Mouse (Mus musculus): ENCODE measurements around the gene Ticam1. TPM values are rescaled to one million over a fixed set of nuclear protein-coding genes. Genes with fewer than 3 reads are reported as not detected.

Gene Ticam1
- polyA plus RNA-seq, 1 experiment from 2014 or later, result 1.3 TPM

GRCm38 (mm10) chr17:56292531-56293222 is 16.1 kb upstream of the Ticam1 start, which contains the start of gene Plin3:
Gene Plin3, minus strand, starts transcription at chr17:56292873.
- no peak within 1 kb of the TSS for H3K27ac ChIP-seq (ENCODE audit: low read length)
- no peak for ATAC-seq
- peaks cover 18% of the 10 kb centered on the region for H3K4me1 ChIP-seq (ENCODE audit: control insufficient read depth, insufficient read depth, low read length)
- WGBS, result 91% methylated on average over 4 of the region's 4 CpGs
- no peaks in the 10 kb centered on the region for H3K9me3 ChIP-seq (replicated peaks; ENCODE audit: control insufficient read depth, low read length, poor library complexity, severe bottlenecking)
- no peak within 1 kb of the TSS for H3K4me3 ChIP-seq (ENCODE audit: low read depth, low read length)
- H3K27me3 ChIP-seq (ENCODE audit: control insufficient read depth, insufficient read depth, low read depth, low read length), result no peaks in the 10 kb centered on the region
- no peak within 1 kb of the TSS for H3K4me2 ChIP-seq (ENCODE audit: low read length)
- no peaks in the 10 kb centered on the region for H3K36me3 ChIP-seq (ENCODE audit: control insufficient read depth, insufficient read depth, low read length)
- H3K9ac ChIP-seq (ENCODE audit: low read depth, low read length), result no peak within 1 kb of the TSS

GRCm38 (mm10) chr17:56291826-56292475 is 15.4 kb upstream of the Ticam1 start:
- Histone ChIP-seq H3K4me2 (ENCODE audit: low read length) (no peak overlapping the region), H3K9me3 (replicated peaks; ENCODE audit: control insufficient read depth, low read length, poor library complexity, severe bottlenecking) (no peaks in the 10 kb centered on the region), H3K4me1 (ENCODE audit: control insufficient read depth, insufficient read depth, low read length) (peaks cover 18% of the 10 kb centered on the region), H3K27ac (ENCODE audit: low read length) (no peak overlapping the region), H3K4me3 (ENCODE audit: low read depth, low read length) (no peak overlapping the region), H3K9ac (ENCODE audit: low read depth, low read length) (no peak overlapping the region), H3K27me3 (ENCODE audit: control insufficient read depth, insufficient read depth, low read depth, low read length) (no peaks in the 10 kb centered on the region), H3K36me3 (ENCODE audit: control insufficient read depth, insufficient read depth, low read length) (no peaks in the 10 kb centered on the region)
- WGBS, result 52% methylated on average over 7 of the region's 7 CpGs
- no peak for ATAC-seq

- no peaks in the 10 kb centered on the region for H3K36me3 ChIP-seq (ENCODE audit: control insufficient read depth, insufficient read depth, low read length)
- WGBS, result 1% methylated on average over 16 of the region's 16 CpGs
- no peaks in the 10 kb centered on the region for H3K9me3 ChIP-seq (replicated peaks; ENCODE audit: control insufficient read depth, low read length, poor library complexity, severe bottlenecking)
- peak; percentile 79 for ATAC-seq
- peak overlapping the region; percentile 14; the same call in 1 of the 2 replicates for H3K27ac ChIP-seq (ENCODE audit: low read length)
- H3K4me3 ChIP-seq (ENCODE audit: low read depth, low read length), result peak overlapping the region; percentile 20; the same call in 1 of the 2 replicates
- H3K4me2 ChIP-seq (ENCODE audit: low read length), result peak overlapping the region; percentile 45
- peaks cover 18% of the 10 kb centered on the region for H3K4me1 ChIP-seq (ENCODE audit: control insufficient read depth, insufficient read depth, low read length)
- H3K9ac ChIP-seq (ENCODE audit: low read depth, low read length), result peak overlapping the region; percentile 56; the same call in 1 of the 2 replicates
- no peaks in the 10 kb centered on the region for H3K27me3 ChIP-seq (ENCODE audit: control insufficient read depth, insufficient read depth, low read depth, low read length)
Measured at GRCm38 (mm10) chr17:56291171-56291511, 14.6 kb upstream of the Ticam1 start.

- peak overlapping the region; percentile 22 for H3K4me3 ChIP-seq (ENCODE audit: low read depth, low read length)
Measured at GRCm38 (mm10) chr17:56290388-56291170, 14.0 kb upstream of the Ticam1 start.

GRCm38 (mm10) chr17:56289371-56290331 is 13.1 kb upstream of the Ticam1 start:
- no peaks in the 10 kb centered on the region for H3K9me3 ChIP-seq (replicated peaks; ENCODE audit: control insufficient read depth, low read length, poor library complexity, severe bottlenecking)
- H3K36me3 ChIP-seq (ENCODE audit: control insufficient read depth, insufficient read depth, low read length), result no peaks in the 10 kb centered on the region
- peak overlapping the region; percentile 26 for H3K9ac ChIP-seq (ENCODE audit: low read depth, low read length)
- peak overlapping the region; percentile 5 for H3K27ac ChIP-seq (ENCODE audit: low read length)
- H3K27me3 ChIP-seq (ENCODE audit: control insufficient read depth, insufficient read depth, low read depth, low read length), result no peaks in the 10 kb centered on the region
- peak overlapping the region; percentile 22 for H3K4me3 ChIP-seq (ENCODE audit: low read depth, low read length)
- ATAC-seq, result no peak
- peak overlapping the region; percentile 45 for H3K4me2 ChIP-seq (ENCODE audit: low read length)
- H3K4me1 ChIP-seq (ENCODE audit: control insufficient read depth, insufficient read depth, low read length), result peaks cover 18% of the 10 kb centered on the region
- WGBS, result 5% methylated on average over 23 of the region's 23 CpGs

More at GRCm38 (mm10) chr17:56290388-56291170, 14.0 kb upstream of the Ticam1 start:
- H3K27me3 ChIP-seq (ENCODE audit: control insufficient read depth, insufficient read depth, low read depth, low read length), result no peaks in the 10 kb centered on the region
- H3K4me1 ChIP-seq (ENCODE audit: control insufficient read depth, insufficient read depth, low read length), result peaks cover 18% of the 10 kb centered on the region
- WGBS, result 3% methylated on average over 17 of the region's 17 CpGs
- H3K4me2 ChIP-seq (ENCODE audit: low read length), result peak overlapping the region; percentile 45
- peak; percentile 52 for ATAC-seq
- H3K9ac ChIP-seq (ENCODE audit: low read depth, low read length), result peak overlapping the region; percentile 21; the same call in 1 of the 2 replicates
- peak overlapping the region; percentile 7 for H3K27ac ChIP-seq (ENCODE audit: low read length)
- H3K9me3 ChIP-seq (replicated peaks; ENCODE audit: control insufficient read depth, low read length, poor library complexity, severe bottlenecking), result no peaks in the 10 kb centered on the region
- H3K36me3 ChIP-seq (ENCODE audit: control insufficient read depth, insufficient read depth, low read length), result no peaks in the 10 kb centered on the region

GRCm38 (mm10) chr17:56288866-56289265 is 12.3 kb upstream of the Ticam1 start:
- Histone ChIP-seq H3K27me3 (ENCODE audit: control insufficient read depth, insufficient read depth, low read depth, low read length) (no peaks in the 10 kb centered on the region), H3K4me2 (ENCODE audit: low read length) (no peak overlapping the region), H3K27ac (ENCODE audit: low read length) (no peak overlapping the region), H3K9ac (ENCODE audit: low read depth, low read length) (no peak overlapping the region), H3K4me1 (ENCODE audit: control insufficient read depth, insufficient read depth, low read length) (peaks cover 18% of the 10 kb centered on the region), H3K36me3 (ENCODE audit: control insufficient read depth, insufficient read depth, low read length) (no peaks in the 10 kb centered on the region), H3K4me3 (ENCODE audit: low read depth, low read length) (no peak overlapping the region), H3K9me3 (replicated peaks; ENCODE audit: control insufficient read depth, low read length, poor library complexity, severe bottlenecking) (no peaks in the 10 kb centered on the region)
- ATAC-seq, result no peak
- 40% methylated on average over 3 of the region's 3 CpGs for WGBS

GRCm38 (mm10) chr17:56287830-56288229 is 11.2 kb upstream of the Ticam1 start:
- no peaks in the 10 kb centered on the region for H3K9me3 ChIP-seq (replicated peaks; ENCODE audit: control insufficient read depth, low read length, poor library complexity, severe bottlenecking)
- ATAC-seq, result no peak
- WGBS, result 69% methylated on average over 3 of the region's 3 CpGs
- H3K27ac ChIP-seq (ENCODE audit: low read length), result no peak overlapping the region
- no peaks in the 10 kb centered on the region for H3K36me3 ChIP-seq (ENCODE audit: control insufficient read depth, insufficient read depth, low read length)
- H3K4me2 ChIP-seq (ENCODE audit: low read length), result no peak overlapping the region
- H3K27me3 ChIP-seq (ENCODE audit: control insufficient read depth, insufficient read depth, low read depth, low read length), result no peaks in the 10 kb centered on the region
- H3K4me1 ChIP-seq (ENCODE audit: control insufficient read depth, insufficient read depth, low read length), result peaks cover 18% of the 10 kb centered on the region
- H3K9ac ChIP-seq (ENCODE audit: low read depth, low read length), result no peak overlapping the region
- no peak overlapping the region for H3K4me3 ChIP-seq (ENCODE audit: low read depth, low read length)

GRCm38 (mm10) chr17:56285995-56286394 is 9.4 kb upstream of the Ticam1 start:
- Histone ChIP-seq H3K36me3 (ENCODE audit: control insufficient read depth, insufficient read depth, low read length) (no peaks in the 10 kb centered on the region), H3K27me3 (ENCODE audit: control insufficient read depth, insufficient read depth, low read depth, low read length) (no peaks in the 10 kb centered on the region), H3K4me2 (ENCODE audit: low read length) (no peak overlapping the region), H3K27ac (ENCODE audit: low read length) (no peak overlapping the region), H3K9me3 (replicated peaks; ENCODE audit: control insufficient read depth, low read length, poor library complexity, severe bottlenecking) (no peaks in the 10 kb centered on the region), H3K4me1 (ENCODE audit: control insufficient read depth, insufficient read depth, low read length) (peaks cover 15% of the 10 kb centered on the region), H3K9ac (ENCODE audit: low read depth, low read length) (no peak overlapping the region), H3K4me3 (ENCODE audit: low read depth, low read length) (no peak overlapping the region)
- ATAC-seq, result no peak
- WGBS, result 91% methylated on average over 11 of the region's 11 CpGs

Data from midbrain, embryonic 16.5 days (tissue).